Mouse (Mus musculus): Measurements from ENCODE around the gene Olig3. TPM values are rescaled to one million over a fixed set of nuclear protein-coding genes. Genes with fewer than 3 reads are reported as not detected.

Olig3 gene
- polyA plus RNA-seq (2014; fragmentation: Nextera tagmentation; extraction: Ambion mirVana), result 23.8 and 26.8 TPM in 2 replicates

DNA sequence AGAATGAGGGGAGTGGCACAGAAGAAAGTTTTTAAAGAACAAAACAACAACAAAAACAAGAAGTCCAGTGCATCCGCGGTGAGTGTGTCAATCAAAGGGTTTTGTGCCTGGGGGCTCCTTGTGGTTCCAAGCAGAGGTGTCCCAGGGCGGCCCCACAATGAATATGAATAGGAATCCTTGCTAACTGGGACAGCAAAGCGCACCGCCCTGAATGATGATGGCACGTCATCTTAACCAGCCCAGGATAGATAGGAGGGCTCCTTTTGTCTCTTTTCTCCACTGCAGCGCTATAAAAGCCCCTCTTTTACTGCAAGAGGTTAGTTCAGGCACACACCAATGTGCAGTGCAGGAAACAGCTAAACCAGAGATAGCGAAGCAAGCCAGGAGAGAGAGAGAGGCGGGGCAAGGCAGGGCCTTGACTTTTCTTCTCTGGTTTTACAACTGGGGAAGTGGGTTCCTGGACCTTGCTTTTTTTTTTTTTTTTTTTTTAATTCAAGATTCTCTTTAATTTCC lies at the start of gene Olig3:
Olig3 (plus strand) TSS at position 463 of the 513 bp plus-strand sequence.
- Histone ChIP-seq H3K4me2 (ENCODE audit: low read depth, low read length, severe bottlenecking) (peak within 1 kb of the TSS; percentile 34), H3K4me1 (replicated peaks; ENCODE audit: control insufficient read depth, insufficient read depth, low read length) (peaks cover 15% of the 10 kb centered on the region), H3K9me3 (ENCODE audit: control insufficient read depth, low read length) (no peaks in the 10 kb centered on the region), H3K4me3 (ENCODE audit: low read depth, low read length) (peak within 1 kb of the TSS; percentile 23), H3K27ac (ENCODE audit: low read depth, low read length) (no peak within 1 kb of the TSS), H3K9ac (ENCODE audit: low read length) (peak within 1 kb of the TSS; percentile 28; the same call in 1 of the 2 replicates), H3K36me3 (ENCODE audit: control insufficient read depth, insufficient read depth, low read length) (no peaks in the 10 kb centered on the region), H3K27me3 (ENCODE audit: control insufficient read depth, insufficient read depth, low read length) (peaks cover 87% of the 10 kb centered on the region)
- WGBS, result 2% methylated on average over 9 of the region's 9 CpGs
- ATAC-seq (replicated peaks; ENCODE audit: low FRiP score), result peak; percentile 50; the same call in 1 of the 2 replicates
- no peak for DNase-seq (ENCODE audit: low spot score)

DNA sequence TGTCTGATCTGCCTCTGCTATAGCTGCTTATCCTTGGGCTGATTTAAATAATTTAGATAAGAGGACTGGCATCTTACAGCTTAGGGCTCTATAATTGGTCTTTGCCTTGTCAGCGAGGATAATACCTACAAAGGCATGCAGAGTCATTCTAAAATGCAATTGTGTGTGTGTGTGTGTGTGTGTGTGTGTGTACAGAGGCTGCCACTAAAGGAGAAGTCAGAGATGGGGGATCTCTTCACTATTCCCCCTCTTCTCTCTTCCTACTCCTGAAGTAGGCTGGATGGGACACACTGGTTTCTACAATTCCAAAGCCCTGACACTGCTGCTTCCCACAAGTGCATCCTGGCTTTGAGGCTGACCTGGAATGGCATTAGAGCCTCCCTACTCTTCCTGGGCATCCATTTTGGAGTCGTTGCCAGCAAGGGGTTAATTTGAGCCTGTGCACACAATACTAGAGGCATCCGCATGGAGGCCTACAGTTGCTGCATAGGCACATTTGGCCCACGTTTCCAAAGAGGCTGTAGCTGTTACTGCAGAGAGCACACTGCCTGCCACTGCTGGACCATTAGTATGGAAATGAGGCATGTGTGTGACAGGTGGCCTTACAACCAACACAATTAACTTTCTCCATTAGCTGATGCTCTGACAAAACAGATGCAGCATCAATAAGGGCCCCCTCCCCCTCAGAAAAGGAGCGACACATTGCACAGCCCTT lies 46.5 kb upstream of the Olig3 start:
- H3K27ac ChIP-seq (ENCODE audit: low read depth, low read length), result peak overlapping the region; percentile 50; the same call in 1 of the 2 replicates
- no peaks in the 10 kb centered on the region for H3K9me3 ChIP-seq (ENCODE audit: control insufficient read depth, low read length)
- DNase-seq (ENCODE audit: low spot score) (peak; percentile 80), ATAC-seq (replicated peaks; ENCODE audit: low FRiP score) (peak; percentile 99)
- no peak overlapping the region for H3K9ac ChIP-seq (ENCODE audit: low read length)
- peak overlapping the region; percentile 31; the same call in 1 of the 2 replicates for H3K4me2 ChIP-seq (ENCODE audit: low read depth, low read length, severe bottlenecking)
- no peaks in the 10 kb centered on the region for H3K27me3 ChIP-seq (ENCODE audit: control insufficient read depth, insufficient read depth, low read length)
- no peaks in the 10 kb centered on the region for H3K36me3 ChIP-seq (ENCODE audit: control insufficient read depth, insufficient read depth, low read length)
- peaks cover 4% of the 10 kb centered on the region for H3K4me1 ChIP-seq (replicated peaks; ENCODE audit: control insufficient read depth, insufficient read depth, low read length)
- WGBS, result 8% methylated on average over 5 of the region's 5 CpGs
- H3K4me3 ChIP-seq (ENCODE audit: low read depth, low read length), result no peak overlapping the region

DNA sequence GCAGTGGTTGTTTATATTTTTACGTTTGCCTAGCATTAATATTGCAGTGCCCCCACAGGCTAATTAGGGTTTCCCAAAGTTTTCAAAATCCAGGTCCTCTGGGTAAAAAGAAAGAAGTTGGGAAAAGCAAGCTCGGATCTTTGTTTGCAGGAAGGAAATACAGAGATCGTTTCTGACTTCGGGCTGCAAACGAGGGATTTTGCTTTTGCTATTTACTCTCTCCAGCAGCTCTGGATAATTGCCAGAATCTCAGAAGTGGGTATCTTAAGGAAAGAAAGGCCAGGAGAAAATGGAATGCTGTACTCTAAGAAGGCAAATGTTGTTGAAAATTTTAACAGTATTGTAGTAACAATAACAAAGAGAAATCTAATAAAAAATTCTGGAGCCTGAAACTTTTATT lies 45.9 kb upstream of the Olig3 start:
- Histone ChIP-seq H3K4me1 (replicated peaks; ENCODE audit: control insufficient read depth, insufficient read depth, low read length) (peaks cover 4% of the 10 kb centered on the region), H3K4me3 (ENCODE audit: low read depth, low read length) (no peak overlapping the region), H3K36me3 (ENCODE audit: control insufficient read depth, insufficient read depth, low read length) (no peaks in the 10 kb centered on the region), H3K9ac (ENCODE audit: low read length) (no peak overlapping the region), H3K4me2 (ENCODE audit: low read depth, low read length, severe bottlenecking) (peak overlapping the region; percentile 31; the same call in 1 of the 2 replicates), H3K27me3 (ENCODE audit: control insufficient read depth, insufficient read depth, low read length) (no peaks in the 10 kb centered on the region), H3K9me3 (ENCODE audit: control insufficient read depth, low read length) (no peaks in the 10 kb centered on the region), H3K27ac (ENCODE audit: low read depth, low read length) (peak overlapping the region; percentile 50; the same call in 1 of the 2 replicates)
- ATAC-seq (replicated peaks; ENCODE audit: low FRiP score), result peak; percentile 9; the same call in 1 of the 2 replicates
- 18% methylated on average over 5 of the region's 5 CpGs for WGBS
- no peak for DNase-seq (ENCODE audit: low spot score)

DNA sequence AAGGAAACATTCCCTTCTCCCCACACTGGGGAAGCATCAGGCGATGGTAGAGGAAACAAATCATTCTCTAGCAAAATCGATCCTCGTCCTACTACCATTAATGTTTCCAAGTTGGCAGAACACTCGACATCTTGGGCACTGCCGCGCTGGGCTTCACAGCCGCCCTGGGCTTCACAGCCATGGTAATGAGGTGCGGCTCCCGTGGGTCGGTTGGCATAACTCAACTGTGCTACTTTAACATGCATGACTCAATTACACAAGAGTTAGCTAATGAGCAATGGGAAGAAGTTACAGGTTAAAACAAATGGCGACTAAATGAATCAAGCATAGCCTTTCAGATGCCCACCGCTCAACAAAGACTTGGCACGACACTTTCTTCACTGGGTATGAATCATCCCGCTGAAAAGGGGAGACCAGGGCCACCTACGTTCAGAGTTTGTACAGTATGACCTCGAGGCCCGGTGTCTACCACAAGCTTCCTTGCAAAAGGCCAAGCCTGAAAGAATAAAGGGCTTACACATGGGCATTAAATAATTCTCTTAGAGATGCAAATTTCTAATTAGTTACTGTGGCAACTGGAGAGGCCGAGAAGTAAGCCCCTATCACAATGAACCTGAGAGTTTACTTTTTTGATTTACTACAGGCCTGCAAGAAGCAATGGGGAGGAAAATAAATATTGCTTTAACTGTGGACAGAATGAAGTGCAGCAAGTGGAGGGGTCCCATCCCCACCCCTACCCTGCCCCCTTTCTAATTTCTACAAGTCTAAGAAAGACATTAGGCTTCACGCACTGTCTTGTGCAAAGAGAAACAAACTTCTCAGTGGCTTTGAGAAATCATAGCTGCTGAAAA lies 38.1 kb upstream of the Olig3 start:
- no peak overlapping the region for H3K9ac ChIP-seq (ENCODE audit: low read length)
- no peak overlapping the region for H3K4me3 ChIP-seq (ENCODE audit: low read depth, low read length)
- ATAC-seq (replicated peaks; ENCODE audit: low FRiP score) (peak; percentile 69), DNase-seq (ENCODE audit: low spot score) (no peak)
- H3K4me2 ChIP-seq (ENCODE audit: low read depth, low read length, severe bottlenecking), result no peak overlapping the region
- H3K4me1 ChIP-seq (replicated peaks; ENCODE audit: control insufficient read depth, insufficient read depth, low read length), result peaks cover 3% of the 10 kb centered on the region; the same call in 1 of the 2 replicates
- 56% methylated on average over 19 of the region's 19 CpGs for WGBS
- no peaks in the 10 kb centered on the region for H3K9me3 ChIP-seq (ENCODE audit: control insufficient read depth, low read length)
- peaks cover 6% of the 10 kb centered on the region; the same call in 1 of the 2 replicates for H3K27me3 ChIP-seq (ENCODE audit: control insufficient read depth, insufficient read depth, low read length)
- H3K27ac ChIP-seq (ENCODE audit: low read depth, low read length), result no peak overlapping the region
- no peaks in the 10 kb centered on the region for H3K36me3 ChIP-seq (ENCODE audit: control insufficient read depth, insufficient read depth, low read length)

DNA sequence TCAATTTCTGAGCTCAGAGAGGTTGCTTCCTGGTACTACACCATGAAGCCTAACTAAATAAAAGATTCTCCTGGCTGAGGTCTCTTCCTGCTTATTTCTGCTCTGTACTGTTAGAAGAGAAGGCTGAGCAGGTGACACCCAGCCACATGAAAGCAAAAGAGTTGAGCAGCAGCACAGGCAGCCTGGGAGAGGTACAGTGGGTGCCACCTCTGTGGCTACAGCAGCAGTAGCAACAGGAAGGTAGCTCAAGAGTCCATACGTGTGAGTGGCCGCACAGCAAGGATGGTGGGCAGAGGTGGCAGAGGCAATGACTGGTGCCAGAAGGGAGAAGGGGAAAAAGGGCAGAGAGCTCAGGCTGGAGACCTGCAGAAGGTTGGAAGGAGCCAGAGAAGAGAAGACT lies 34.6 kb upstream of the Olig3 start:
- H3K4me3 ChIP-seq (ENCODE audit: low read depth, low read length), result no peak overlapping the region
- H3K4me1 ChIP-seq (replicated peaks; ENCODE audit: control insufficient read depth, insufficient read depth, low read length), result peaks cover 3% of the 10 kb centered on the region; the same call in 1 of the 2 replicates
- no peak overlapping the region for H3K27ac ChIP-seq (ENCODE audit: low read depth, low read length)
- no peak overlapping the region for H3K4me2 ChIP-seq (ENCODE audit: low read depth, low read length, severe bottlenecking)
- no peaks in the 10 kb centered on the region for H3K36me3 ChIP-seq (ENCODE audit: control insufficient read depth, insufficient read depth, low read length)
- H3K9ac ChIP-seq (ENCODE audit: low read length), result no peak overlapping the region
- no peaks in the 10 kb centered on the region for H3K9me3 ChIP-seq (ENCODE audit: control insufficient read depth, low read length)
- no peak for ATAC-seq (replicated peaks; ENCODE audit: low FRiP score)
- peaks cover 6% of the 10 kb centered on the region; the same call in 1 of the 2 replicates for H3K27me3 ChIP-seq (ENCODE audit: control insufficient read depth, insufficient read depth, low read length)
- DNase-seq (ENCODE audit: low spot score), result no peak
- 91% methylated on average over 2 of the region's 2 CpGs for WGBS

DNA sequence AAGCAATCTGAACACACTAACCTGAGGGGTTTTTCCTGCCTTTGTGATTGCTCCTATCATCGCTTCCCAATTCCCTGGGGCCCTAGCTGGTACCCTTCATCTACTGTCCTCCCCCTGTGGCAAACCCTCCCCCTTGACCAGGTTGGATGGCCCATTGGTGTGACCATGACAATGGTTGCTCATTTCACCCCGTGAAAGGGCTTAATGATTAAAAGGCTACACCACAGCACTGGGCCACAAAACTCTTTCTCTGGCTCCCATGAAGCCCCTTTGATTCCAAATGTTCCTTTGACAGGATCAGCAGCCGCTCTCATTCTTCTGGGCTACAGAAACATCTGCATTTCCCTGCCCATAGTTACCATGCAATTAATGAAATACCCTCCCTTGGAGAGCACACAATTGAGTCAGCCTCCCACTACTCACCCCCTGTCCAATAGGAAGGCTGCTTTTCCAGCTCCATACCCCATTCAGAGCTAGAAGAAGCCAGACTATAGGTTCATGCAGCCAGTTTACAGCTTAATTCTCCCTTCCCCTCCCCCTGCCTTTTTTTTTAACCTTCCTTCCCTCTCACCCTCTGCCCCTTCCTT lies 27.0 kb upstream of the Olig3 start:
- ATAC-seq (replicated peaks; ENCODE audit: low FRiP score) (peak; percentile 99), DNase-seq (ENCODE audit: low spot score) (peak; percentile 68)
- 7% methylated on average over 3 of the region's 3 CpGs for WGBS
- no peaks in the 10 kb centered on the region for H3K9me3 ChIP-seq (ENCODE audit: control insufficient read depth, low read length)
- no peak overlapping the region for H3K4me3 ChIP-seq (ENCODE audit: low read depth, low read length)
- peaks cover 10% of the 10 kb centered on the region for H3K4me1 ChIP-seq (replicated peaks; ENCODE audit: control insufficient read depth, insufficient read depth, low read length)
- H3K27me3 ChIP-seq (ENCODE audit: control insufficient read depth, insufficient read depth, low read length), result peaks cover 15% of the 10 kb centered on the region
- H3K27ac ChIP-seq (ENCODE audit: low read depth, low read length), result no peak overlapping the region
- H3K9ac ChIP-seq (ENCODE audit: low read length), result no peak overlapping the region
- H3K4me2 ChIP-seq (ENCODE audit: low read depth, low read length, severe bottlenecking), result no peak overlapping the region
- no peaks in the 10 kb centered on the region for H3K36me3 ChIP-seq (ENCODE audit: control insufficient read depth, insufficient read depth, low read length)

DNA sequence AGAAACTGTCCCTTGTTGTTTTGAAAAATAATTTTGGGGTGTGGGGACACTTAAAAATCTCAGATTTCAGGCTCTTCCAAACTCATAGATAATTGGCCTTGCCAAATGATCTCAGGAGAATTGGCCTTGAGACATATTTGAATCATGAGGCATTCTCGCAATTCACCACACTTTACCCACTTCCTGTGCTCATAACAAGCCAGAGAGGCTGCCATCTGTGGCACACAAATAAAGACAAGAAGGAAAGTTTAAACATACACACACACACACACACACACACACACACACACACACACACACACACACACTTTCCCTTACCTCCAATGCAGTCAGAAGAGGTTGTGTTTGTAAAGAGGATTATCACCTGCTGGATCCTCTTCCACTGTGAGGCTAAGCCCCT lies 22.9 kb upstream of the Olig3 start:
- Histone ChIP-seq H3K27me3 (ENCODE audit: control insufficient read depth, insufficient read depth, low read length) (peaks cover 4% of the 10 kb centered on the region; the same call in 1 of the 2 replicates), H3K4me3 (ENCODE audit: low read depth, low read length) (no peak overlapping the region), H3K36me3 (ENCODE audit: control insufficient read depth, insufficient read depth, low read length) (no peaks in the 10 kb centered on the region), H3K4me1 (replicated peaks; ENCODE audit: control insufficient read depth, insufficient read depth, low read length) (peaks cover 10% of the 10 kb centered on the region), H3K27ac (ENCODE audit: low read depth, low read length) (no peak overlapping the region), H3K9me3 (ENCODE audit: control insufficient read depth, low read length) (no peaks in the 10 kb centered on the region), H3K9ac (ENCODE audit: low read length) (no peak overlapping the region), H3K4me2 (ENCODE audit: low read depth, low read length, severe bottlenecking) (no peak overlapping the region)
- ATAC-seq (replicated peaks; ENCODE audit: low FRiP score), result no peak
- no peak for DNase-seq (ENCODE audit: low spot score)
- 88% methylated on average over 1 of the region's 1 CpGs for WGBS
